Mouse (Mus musculus): ENCODE data around the gene Tmem100. TPM values are rescaled to one million over a fixed set of nuclear protein-coding genes. Genes with fewer than 3 reads are reported as not detected.
A peak's percentile ranks its signal among the peaks of the same experiment; 100 is the strongest.

Tmem100 gene
- polyA plus RNA-seq, 1 experiment from 2014 or later: 6.6 TPM

- Histone ChIP-seq H3K4me1 (peaks cover 9% of the 10 kb centered on the region), H3K4me2 (no peak overlapping the region), H3K9me3 (no peaks in the 10 kb centered on the region), H3K36me3 (replicated peaks) (no peaks in the 10 kb centered on the region), H3K27me3 (peaks cover 19% of the 10 kb centered on the region), H3K9ac (no peak overlapping the region), H3K4me3 (replicated peaks) (no peak overlapping the region), H3K27ac (no peak overlapping the region)
- 70% methylated on average over 5 of the region's 5 CpGs for WGBS
- no peak for ATAC-seq (ENCODE audit: low FRiP score)
Measured at GRCm38 (mm10) chr11:90026802-90027174, 3.4 kb upstream of the Tmem100 start.

GRCm38 (mm10) chr11:90027216-90027615 lies 2.9 kb upstream of the Tmem100 start:
- Histone ChIP-seq H3K9ac (no peak overlapping the region), H3K36me3 (replicated peaks) (no peaks in the 10 kb centered on the region), H3K9me3 (no peaks in the 10 kb centered on the region), H3K27ac (no peak overlapping the region), H3K4me3 (replicated peaks) (no peak overlapping the region), H3K4me1 (peaks cover 9% of the 10 kb centered on the region), H3K27me3 (peaks cover 24% of the 10 kb centered on the region), H3K4me2 (no peak overlapping the region)
- 51% methylated on average over 7 of the region's 7 CpGs for WGBS
- ATAC-seq (ENCODE audit: low FRiP score): no peak

- H3K4me1 ChIP-seq: peaks cover 18% of the 10 kb centered on the region
- no peak for ATAC-seq (ENCODE audit: low FRiP score)
- no peak overlapping the region for H3K27ac ChIP-seq
- peaks cover 26% of the 10 kb centered on the region for H3K27me3 ChIP-seq
- no peaks in the 10 kb centered on the region for H3K9me3 ChIP-seq
- H3K4me3 ChIP-seq (replicated peaks): no peak overlapping the region
- no peak overlapping the region for H3K4me2 ChIP-seq
- 93% methylated on average over 8 of the region's 8 CpGs for WGBS
- H3K36me3 ChIP-seq (replicated peaks): no peaks in the 10 kb centered on the region
- H3K9ac ChIP-seq: no peak overlapping the region
Measured at GRCm38 (mm10) chr11:90028746-90029145, 1.4 kb upstream of the Tmem100 start.

- 52% methylated on average over 10 of the region's 10 CpGs for WGBS
- Histone ChIP-seq H3K27me3 (peaks cover 26% of the 10 kb centered on the region), H3K4me1 (peaks cover 18% of the 10 kb centered on the region), H3K4me3 (replicated peaks) (no peak overlapping the region), H3K4me2 (peak overlapping the region; percentile 31; the same call in 1 of the 2 replicates), H3K9me3 (no peaks in the 10 kb centered on the region), H3K36me3 (replicated peaks) (no peaks in the 10 kb centered on the region), H3K27ac (no peak overlapping the region), H3K9ac (no peak overlapping the region)
- ATAC-seq (ENCODE audit: low FRiP score): no peak
Measured at GRCm38 (mm10) chr11:90029354-90029753, 794 bp upstream of the Tmem100 start.

- 0 out of 2 replicates have a peak, but pooled peaks have one; percentile 51 for ATAC-seq (ENCODE audit: low FRiP score)
- no peaks in the 10 kb centered on the region for H3K36me3 ChIP-seq (replicated peaks)
Measured at GRCm38 (mm10) chr11:90030557-90030956, 409 bp downstream of the Tmem100 start.

GRCm38 (mm10) chr11:90031076-90031475 lies 928 bp downstream of the Tmem100 start:
- H3K27me3 ChIP-seq: peaks cover 21% of the 10 kb centered on the region
- no peak overlapping the region for H3K27ac ChIP-seq
- H3K4me1 ChIP-seq: peaks cover 18% of the 10 kb centered on the region
- no peaks in the 10 kb centered on the region for H3K9me3 ChIP-seq
- H3K36me3 ChIP-seq (replicated peaks): no peaks in the 10 kb centered on the region
- no peak for ATAC-seq (ENCODE audit: low FRiP score)
- H3K4me2 ChIP-seq: peak overlapping the region; percentile 50
- peak overlapping the region; percentile 28 for H3K4me3 ChIP-seq (replicated peaks)
- 26% methylated on average over 7 of the region's 7 CpGs for WGBS
- peak overlapping the region; percentile 42 for H3K9ac ChIP-seq

More at GRCm38 (mm10) chr11:90030557-90030956, 409 bp downstream of the Tmem100 start:
- Histone ChIP-seq H3K9me3 (no peaks in the 10 kb centered on the region), H3K4me3 (replicated peaks) (peak overlapping the region; percentile 28), H3K9ac (no peak overlapping the region), H3K4me2 (peak overlapping the region; percentile 50), H3K4me1 (peaks cover 18% of the 10 kb centered on the region), H3K27ac (no peak overlapping the region), H3K27me3 (peaks cover 26% of the 10 kb centered on the region)
- 1% methylated on average over 15 of the region's 15 CpGs for WGBS

- Histone ChIP-seq H3K27me3 (peaks cover 20% of the 10 kb centered on the region), H3K9ac (0 out of 2 replicates have a peak overlapping the region, but pooled peaks have one; percentile 12), H3K4me3 (replicated peaks) (no peak overlapping the region), H3K36me3 (replicated peaks) (no peaks in the 10 kb centered on the region), H3K9me3 (peaks cover 3% of the 10 kb centered on the region; the same call in 1 of the 2 replicates), H3K4me2 (peak overlapping the region; percentile 13; the same call in 1 of the 2 replicates), H3K27ac (no peak overlapping the region), H3K4me1 (peaks cover 18% of the 10 kb centered on the region)
- 23% methylated on average over 8 of the region's 8 CpGs for WGBS
- no peak for ATAC-seq (ENCODE audit: low FRiP score)
Measured at GRCm38 (mm10) chr11:90032807-90033206, 2.7 kb downstream of the Tmem100 start.

- no peak for ATAC-seq (ENCODE audit: low FRiP score)
- Histone ChIP-seq H3K36me3 (replicated peaks) (no peaks in the 10 kb centered on the region), H3K9me3 (peaks cover 3% of the 10 kb centered on the region; the same call in 1 of the 2 replicates), H3K27me3 (peaks cover 20% of the 10 kb centered on the region), H3K4me1 (peaks cover 18% of the 10 kb centered on the region), H3K9ac (0 out of 2 replicates have a peak overlapping the region, but pooled peaks have one; percentile 12), H3K4me2 (peak overlapping the region; percentile 13; the same call in 1 of the 2 replicates), H3K27ac (no peak overlapping the region), H3K4me3 (replicated peaks) (no peak overlapping the region)
- 48% methylated on average over 5 of the region's 5 CpGs for WGBS
Measured at GRCm38 (mm10) chr11:90033442-90033841, 3.3 kb downstream of the Tmem100 start.

- H3K27me3 ChIP-seq: peaks cover 19% of the 10 kb centered on the region
- no peak for ATAC-seq (ENCODE audit: low FRiP score)
- no peaks in the 10 kb centered on the region for H3K36me3 ChIP-seq (replicated peaks)
- H3K9ac ChIP-seq: no peak overlapping the region
- peaks cover 3% of the 10 kb centered on the region; the same call in 1 of the 2 replicates for H3K9me3 ChIP-seq
- no peak overlapping the region for H3K4me2 ChIP-seq
- H3K4me3 ChIP-seq (replicated peaks): no peak overlapping the region
- H3K4me1 ChIP-seq: peaks cover 18% of the 10 kb centered on the region
- no peak overlapping the region for H3K27ac ChIP-seq
- WGBS: 92% methylated on average over 12 of the region's 12 CpGs
Measured at GRCm38 (mm10) chr11:90034646-90035045, 4.5 kb downstream of the Tmem100 start.

GRCm38 (mm10) chr11:90035532-90035931 lies 5.4 kb downstream of the Tmem100 start:
- Histone ChIP-seq H3K4me1 (peaks cover 18% of the 10 kb centered on the region), H3K36me3 (replicated peaks) (no peaks in the 10 kb centered on the region), H3K9me3 (peaks cover 3% of the 10 kb centered on the region; the same call in 1 of the 2 replicates), H3K9ac (no peak overlapping the region), H3K27ac (no peak overlapping the region), H3K27me3 (peaks cover 14% of the 10 kb centered on the region), H3K4me2 (no peak overlapping the region), H3K4me3 (replicated peaks) (no peak overlapping the region)
- ATAC-seq (ENCODE audit: low FRiP score): no peak
- WGBS: 95% methylated on average over 14 of the region's 14 CpGs

- no peak for ATAC-seq (ENCODE audit: low FRiP score)
- H3K4me2 ChIP-seq: no peak overlapping the region
- H3K36me3 ChIP-seq (replicated peaks): no peaks in the 10 kb centered on the region
- H3K9me3 ChIP-seq: peaks cover 3% of the 10 kb centered on the region; the same call in 1 of the 2 replicates
- peaks cover 10% of the 10 kb centered on the region for H3K27me3 ChIP-seq
- H3K4me1 ChIP-seq: peaks cover 9% of the 10 kb centered on the region; the same call in 1 of the 2 replicates
- H3K4me3 ChIP-seq (replicated peaks): no peak overlapping the region
- no peak overlapping the region for H3K27ac ChIP-seq
- WGBS: 82% methylated on average over 4 of the region's 4 CpGs
- no peak overlapping the region for H3K9ac ChIP-seq
Measured at GRCm38 (mm10) chr11:90036416-90036815, 6.3 kb downstream of the Tmem100 start.

GRCm38 (mm10) chr11:90038022-90038421 lies 7.9 kb downstream of the Tmem100 start:
- H3K36me3 ChIP-seq (replicated peaks): no peaks in the 10 kb centered on the region
- WGBS: 25% methylated on average over 5 of the region's 5 CpGs
- no peak overlapping the region for H3K9ac ChIP-seq
- H3K27me3 ChIP-seq: no peaks in the 10 kb centered on the region
- H3K9me3 ChIP-seq: peaks cover 3% of the 10 kb centered on the region; the same call in 1 of the 2 replicates
- H3K4me2 ChIP-seq: no peak overlapping the region
- no peak for ATAC-seq (ENCODE audit: low FRiP score)
- H3K4me1 ChIP-seq: peaks cover 5% of the 10 kb centered on the region; the same call in 1 of the 2 replicates
- H3K27ac ChIP-seq: no peak overlapping the region
- no peak overlapping the region for H3K4me3 ChIP-seq (replicated peaks)

- H3K4me1 ChIP-seq: no peaks in the 10 kb centered on the region
- H3K27ac ChIP-seq: no peak overlapping the region
- no peak for ATAC-seq (ENCODE audit: low FRiP score)
- no peak overlapping the region for H3K4me3 ChIP-seq (replicated peaks)
- H3K9me3 ChIP-seq: no peaks in the 10 kb centered on the region
- no peak overlapping the region for H3K4me2 ChIP-seq
- no peaks in the 10 kb centered on the region for H3K36me3 ChIP-seq (replicated peaks)
- H3K27me3 ChIP-seq: no peaks in the 10 kb centered on the region
- no peak overlapping the region for H3K9ac ChIP-seq
- 94% methylated on average over 4 of the region's 4 CpGs for WGBS
Measured at GRCm38 (mm10) chr11:90044459-90044858, 14.3 kb downstream of the Tmem100 start.

Data from forebrain, embryonic 12.5 days (tissue).